Mouse (Mus musculus) embryonic facial prominence, embryonic 14.5 days (tissue): Measurements from ENCODE around the gene Theg. TPM values are rescaled to one million over a fixed set of nuclear protein-coding genes. Genes with fewer than 3 reads are reported as not detected.

Experiments
- ATAC-seq: fragments of 200-750 bp; cut with Nextera tagmentation; 2 replicates; pipeline ENCODE4 v1.8.0; 2017; ENCODE audit warnings: low read depth, moderate number of reproducible peaks, moderate TSS enrichment
- DNase-seq: peaks from one replicate; pipeline ENCODE4 v3.0.0-alpha.2; 2015; ENCODE audit warnings: low spot score
- H3K27ac ChIP-seq: fragments of 300-500 bp; sonication (generic); replicated peaks from 2 replicates; pipeline ENCODE4 v1.5.1; 2014; ENCODE audit warnings: low read depth, mild to moderate bottlenecking, low read length, moderate library complexity
- H3K27me3 ChIP-seq: fragments of 300-500 bp; sonication (generic); replicated peaks from 2 replicates; pipeline ENCODE4 v1.6.1; 2014; ENCODE audit warnings: low read length; ENCODE audit not compliant: control insufficient read depth, insufficient read depth
- H3K36me3 ChIP-seq: fragments of 300-500 bp; sonication (generic); 2 replicates; pipeline ENCODE4 v1.6.1; 2014; ENCODE audit warnings: low read length, mixed read lengths; ENCODE audit not compliant: control insufficient read depth, insufficient read depth
- H3K4me1 ChIP-seq: fragments of 300-500 bp; sonication (generic); 2 replicates; pipeline ENCODE4 v1.6.1; 2014; ENCODE audit warnings: antibody characterized with exemption, low read length; ENCODE audit not compliant: control insufficient read depth, insufficient read depth
- H3K4me2 ChIP-seq: fragments of 300-500 bp; sonication (generic); 2 replicates; pipeline ENCODE4 v1.6.1; 2014; ENCODE audit warnings: low read depth, mild to moderate bottlenecking, low read length, moderate library complexity, mixed read lengths
- H3K4me3 ChIP-seq: fragments of 300-500 bp; sonication (generic); 2 replicates; pipeline ENCODE4 v1.5.1; 2014; ENCODE audit warnings: low read depth, mild to moderate bottlenecking, low read length
- H3K9ac ChIP-seq: fragments of 300-500 bp; sonication (generic); 2 replicates; pipeline ENCODE4 v1.6.1; 2014; ENCODE audit warnings: low read depth, mild to moderate bottlenecking, low read length, moderate library complexity, mixed read lengths
- H3K9me3 ChIP-seq: fragments of 300-500 bp; sonication (generic); 2 replicates; pipeline ENCODE4 v1.6.1; 2016; ENCODE audit warnings: low read length; ENCODE audit not compliant: control insufficient read depth
- WGBS: fragments of 180-500 bp; shearing (Covaris S2); extraction: QIAGEN DNeasy Blood & Tissue Kit; methylation state at CpG from one replicate; pipeline ENCODE4 v1.1.7; 2014; 5-methylcytosine and 5-hydroxymethylcytosine counted together
- microRNA-seq: library from miRNA; unstranded; fragments of <30 nt; microRNA quantifications from one replicate; pipeline ENCODE4, GENCODE M21; 2016; ENCODE audit warnings: borderline number of aligned reads
- polyA plus RNA-seq: library from polyadenylated mRNA; unstranded; fragments of >200 nt; fragmentation: Nextera tagmentation; extraction: Ambion mirVana; gene quantifications from 2 replicates; pipeline ENCODE4 v1.2.1, GENCODE M21; 2014

Gene Theg
- polyA plus RNA-seq, 1 experiment from 2014 or later = not detected

GRCm38 (mm10) chr10:79527453-79527845, 59.7 kb downstream of the Theg start:
- H3K9ac ChIP-seq = no peak overlapping the region
- H3K9me3 ChIP-seq = no peaks in the 10 kb centered on the region
- no peak overlapping the region for H3K4me3 ChIP-seq
- no peak overlapping the region for H3K27ac ChIP-seq
- no peak for ATAC-seq
- no peak for DNase-seq
- H3K4me2 ChIP-seq = no peak overlapping the region
- 0 out of 2 replicates have a peak, but pooled peaks cover 4% of the 10 kb centered on the region for H3K36me3 ChIP-seq
- peaks cover under 1% of the 10 kb centered on the region; the same call in 1 of the 2 replicates for H3K4me1 ChIP-seq
- no peaks in the 10 kb centered on the region for H3K27me3 ChIP-seq
- 88% methylated on average over 6 of the region's 6 CpGs for WGBS

- no peak for DNase-seq
- 83% methylated on average over 12 of the region's 12 CpGs for WGBS
Observed at GRCm38 (mm10) chr10:79526661-79527452, 60.3 kb downstream of the Theg start.

More at GRCm38 (mm10) chr10:79526661-79527452, 60.3 kb downstream of the Theg start:
- no peaks in the 10 kb centered on the region for H3K9me3 ChIP-seq
- H3K4me1 ChIP-seq = no peaks in the 10 kb centered on the region
- H3K9ac ChIP-seq = no peak overlapping the region
- no peaks in the 10 kb centered on the region for H3K27me3 ChIP-seq
- ATAC-seq = no peak
- H3K36me3 ChIP-seq = 0 out of 2 replicates have a peak, but pooled peaks cover 4% of the 10 kb centered on the region
- no peak overlapping the region for H3K4me2 ChIP-seq
- H3K27ac ChIP-seq = no peak overlapping the region
- H3K4me3 ChIP-seq = no peak overlapping the region

Small RNA genes within 50 kb of the gene (microRNA-seq; reads per million reads assigned to microRNA genes)
- not detected for gene Mir6909

Other genes starting within 250 kb of the Theg start
- gene Vmn2r82, start 230.8 kb downstream of the Theg start, polyA plus RNA-seq = not detected in 2 replicates
- not detected in 2 replicates for gene Vmn2r83, start 118.6 kb downstream of the Theg start, polyA plus RNA-seq
- gene Plpp2, start 53.5 kb downstream of the Theg start, polyA plus RNA-seq = 18.1 and 19.9 TPM in 2 replicates
- gene Mier2, start 32.1 kb downstream of the Theg start, polyA plus RNA-seq = 44.6 and 50.9 TPM in 2 replicates
- gene C2cd4c, start 26.7 kb upstream of the Theg start, polyA plus RNA-seq = 0.09 TPM in 1 of 2 replicates, not detected in the other
- 11.3 and 11.4 TPM in 2 replicates for gene Shc2, start 50.6 kb upstream of the Theg start, polyA plus RNA-seq
- gene Odf3l2, start 58.4 kb upstream of the Theg start, polyA plus RNA-seq = not detected in 2 replicates
- 8.5 and 11.6 TPM in 2 replicates for gene Madcam1, start 77.2 kb upstream of the Theg start, polyA plus RNA-seq
- 58.7 and 65.3 TPM in 2 replicates for gene Tpgs1, start 82.0 kb upstream of the Theg start, polyA plus RNA-seq
- 106 TPM in 2 replicates for gene Cdc34, start 94.9 kb upstream of the Theg start, polyA plus RNA-seq
- gene Gzmm, start 101.7 kb upstream of the Theg start, polyA plus RNA-seq = 0.31 and 0.51 TPM in 2 replicates
- 846 and 847 TPM in 2 replicates for gene Bsg, start 117.2 kb upstream of the Theg start, polyA plus RNA-seq
- 0.15 and 0.20 TPM in 2 replicates for gene Hcn2, start 129.3 kb upstream of the Theg start, polyA plus RNA-seq
- 32.5 and 33.6 TPM in 2 replicates for gene Polrmt, start 159.2 kb upstream of the Theg start, polyA plus RNA-seq
- gene Fgf22, start 167.7 kb upstream of the Theg start, polyA plus RNA-seq = 0.35 and 0.38 TPM in 2 replicates
- gene Rnf126, start 179.6 kb upstream of the Theg start, polyA plus RNA-seq = 77.5 and 78.9 TPM in 2 replicates
- gene Fstl3, start 189.9 kb upstream of the Theg start, polyA plus RNA-seq = 8.3 and 10.7 TPM in 2 replicates
- gene Prss57, start 203.6 kb upstream of the Theg start, polyA plus RNA-seq = 0.16 TPM in 1 of 2 replicates, not detected in the other
- 62.5 and 75.4 TPM in 2 replicates for gene Palm, start 206.2 kb upstream of the Theg start, polyA plus RNA-seq
- gene Misp, start 233.7 kb upstream of the Theg start, polyA plus RNA-seq = 2.3 and 3.9 TPM in 2 replicates